Mouse (Mus musculus): ENCODE measurements around the gene Sbsn.

The Sbsn gene

GRCm38 (mm10) chr7:30757001-30757400 is 5.7 kb downstream of the Sbsn start:
- DNase-seq (ENCODE audit: low read depth, low spot score) = no peak

GRCm38 (mm10) chr7:30758853-30759252 is 7.6 kb downstream of the Sbsn start:
- peak; percentile 25 for DNase-seq (ENCODE audit: low read depth, low spot score)

- DNase-seq (ENCODE audit: low read depth, low spot score) = no peak
Measured at GRCm38 (mm10) chr7:30761769-30762352, 10.6 kb downstream of the Sbsn start.

GRCm38 (mm10) chr7:30763456-30763855 is 12.2 kb downstream of the Sbsn start, which contains the start of gene Dmkn:
Dmkn (plus strand) TSS chr7:30763756.
- DNase-seq (ENCODE audit: low read depth, low spot score) = no peak

- DNase-seq (ENCODE audit: low read depth, low spot score) = no peak
Measured at GRCm38 (mm10) chr7:30765173-30765572, 13.9 kb downstream of the Sbsn start.

- DNase-seq (ENCODE audit: low read depth, low spot score) = no peak
Measured at GRCm38 (mm10) chr7:30766408-30766807, 15.1 kb downstream of the Sbsn start.

- DNase-seq (ENCODE audit: low read depth, low spot score) = no peak
Measured at GRCm38 (mm10) chr7:30769236-30769635, 18.0 kb downstream of the Sbsn start.

- no peak for DNase-seq (ENCODE audit: low read depth, low spot score)
Measured at GRCm38 (mm10) chr7:30776104-30776503, 24.8 kb downstream of the Sbsn start.

GRCm38 (mm10) chr7:30777081-30777579 is 25.9 kb downstream of the Sbsn start:
- DNase-seq (ENCODE audit: low read depth, low spot score) = no peak

- no peak for DNase-seq (ENCODE audit: low read depth, low spot score)
Measured at GRCm38 (mm10) chr7:30777911-30778310, 26.6 kb downstream of the Sbsn start.

- DNase-seq (ENCODE audit: low read depth, low spot score) = peak; percentile 66
Measured at GRCm38 (mm10) chr7:30781792-30782191, 30.5 kb downstream of the Sbsn start.

- no peak for DNase-seq (ENCODE audit: low read depth, low spot score)
Measured at GRCm38 (mm10) chr7:30782658-30783057, 31.4 kb downstream of the Sbsn start.

GRCm38 (mm10) chr7:30785154-30785553 is 33.9 kb downstream of the Sbsn start:
- no peak for DNase-seq (ENCODE audit: low read depth, low spot score)

- DNase-seq (ENCODE audit: low read depth, low spot score) = no peak
Measured at GRCm38 (mm10) chr7:30785721-30786546, 34.7 kb downstream of the Sbsn start.

- no peak for DNase-seq (ENCODE audit: low read depth, low spot score)
Measured at GRCm38 (mm10) chr7:30787377-30788022, 36.2 kb downstream of the Sbsn start, which contains the start of gene Krtdap. Krtdap (plus strand) TSS chr7:30787896.

- no peak for DNase-seq (ENCODE audit: low read depth, low spot score)
Measured at GRCm38 (mm10) chr7:30790141-30790540, 38.9 kb downstream of the Sbsn start.

- no peak for DNase-seq (ENCODE audit: low read depth, low spot score)
Measured at GRCm38 (mm10) chr7:30791921-30792320, 40.6 kb downstream of the Sbsn start.

GRCm38 (mm10) chr7:30794921-30795320 is 43.6 kb downstream of the Sbsn start:
- DNase-seq (ENCODE audit: low read depth, low spot score) = no peak

- DNase-seq (ENCODE audit: low read depth, low spot score) = no peak
Measured at GRCm38 (mm10) chr7:30796790-30797189, 45.5 kb downstream of the Sbsn start.

- DNase-seq (ENCODE audit: low read depth, low spot score) = peak; percentile 10
Measured at GRCm38 (mm10) chr7:30800653-30801052, 49.4 kb downstream of the Sbsn start.

GRCm38 (mm10) chr7:30803256-30803655 is 52.0 kb downstream of the Sbsn start:
- no peak for DNase-seq (ENCODE audit: low read depth, low spot score)

- DNase-seq (ENCODE audit: low read depth, low spot score) = no peak
Measured at GRCm38 (mm10) chr7:30804026-30804715, 52.9 kb downstream of the Sbsn start.

Data from CD4-positive, CD25-positive, alpha-beta regulatory T cell, adult 2 months (primary cell).